Mouse (Mus musculus) cortical plate, adult 2 months (tissue): ENCODE measurements around the gene Gm13288. TPM values are rescaled to one million over a fixed set of nuclear protein-coding genes. Genes with fewer than 3 reads are reported as not detected.
"Not testable (repeated sequence)": the region's sequence is repeated elsewhere in the genome, so short reads cannot be mapped to it uniquely, and the experiment has no call there.

Source experiments
- H3K27ac ChIP-seq: fragments of 200-500 bp; 2 replicates; pipeline ENCODE4 v1.5.1; 2012; ENCODE audit warnings: low read length, control low read depth, inconsistent platforms; ENCODE audit not compliant: insufficient read depth
- H3K4me1 ChIP-seq: fragments of 200-500 bp; 2 replicates; pipeline ENCODE4 v1.6.1; 2011; ENCODE audit warnings: low read length; ENCODE audit not compliant: control insufficient read depth, insufficient read depth
- H3K4me3 ChIP-seq: fragments of 200-500 bp; 2 replicates; pipeline ENCODE4 v1.5.1; 2011; ENCODE audit warnings: mild to moderate bottlenecking, low read length, control low read depth; ENCODE audit not compliant: insufficient read depth
- CTCF ChIP-seq: fragments of 200-500 bp; IDR thresholded peaks from 2 replicates; pipeline ENCODE4 v1.5.1; 2011; ENCODE audit warnings: mild to moderate bottlenecking, control low read depth, low read length; ENCODE audit not compliant: insufficient read depth; ENCODE audit errors: extremely low read depth
- POLR2A ChIP-seq: fragments of 200-500 bp; IDR thresholded peaks from 2 replicates; pipeline ENCODE4 v1.6.1; 2011; ENCODE audit warnings: mild to moderate bottlenecking, low read length, control low read depth; ENCODE audit not compliant: insufficient read depth; ENCODE audit errors: extremely low read depth
- polyA plus RNA-seq: library from polyadenylated mRNA; depleted of rRNA; stranded (reverse); fragments of >200 nt; gene quantifications from 2 replicates; pipeline ENCODE4 v1.2.3, GENCODE M21; 2012; rRNA removed

The Gm13288 gene
- polyA plus RNA-seq, 1 experiment: not detected

DNA sequence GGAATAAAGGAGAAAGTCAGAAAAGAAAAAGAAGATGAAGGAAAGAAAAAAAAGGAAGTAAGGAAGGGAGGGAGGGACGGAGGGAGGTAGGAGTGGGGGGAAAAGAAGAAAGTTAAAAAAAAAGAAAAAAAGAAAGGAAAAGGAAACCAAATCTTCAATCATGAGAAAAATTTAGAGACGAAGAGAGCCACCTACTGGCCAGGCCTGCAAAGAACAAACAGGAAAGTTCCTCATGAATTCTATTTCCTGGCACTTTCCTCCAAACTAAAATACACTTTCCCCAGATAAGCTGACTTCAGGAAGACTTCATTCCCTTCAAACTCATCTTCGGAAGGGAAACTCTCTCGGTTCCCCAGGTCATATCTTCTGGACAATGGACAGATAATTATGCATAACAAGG, 25.2 kb downstream of the Gm13288 start:
- H3K27ac ChIP-seq: no peak overlapping the region
- H3K4me1 ChIP-seq: no peaks in the 10 kb centered on the region
- TF ChIP-seq POLR2A (no peak), CTCF (peak; percentile 29; the same call in 1 of the 2 replicates)
- H3K4me3 ChIP-seq: no peak overlapping the region

DNA sequence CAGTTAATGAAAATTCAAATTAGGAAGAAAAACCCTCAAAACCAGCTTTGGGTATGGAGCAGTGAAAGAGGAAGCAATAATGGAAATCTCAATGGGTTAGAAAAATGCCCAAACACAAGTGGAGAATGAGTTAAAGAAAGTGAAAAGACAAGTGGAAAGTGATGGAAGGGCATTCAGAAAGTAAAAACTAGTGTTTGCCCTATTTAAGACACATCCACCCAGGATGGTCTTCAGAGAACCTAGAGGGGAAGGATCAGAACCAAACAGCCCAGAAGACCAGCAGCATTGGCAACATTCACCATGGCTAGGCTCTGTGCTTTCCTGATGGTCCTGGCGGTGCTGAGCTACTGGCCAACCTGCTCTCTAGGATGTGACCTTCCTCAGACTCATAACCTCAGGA, 29.9 kb downstream of the Gm13288 start, which contains the start of gene Ifna5:
TSS of gene Ifna5 (plus strand) at position 301 of the 400 bp plus-strand sequence.
- H3K4me1 ChIP-seq: not testable (repeated sequence)

DNA sequence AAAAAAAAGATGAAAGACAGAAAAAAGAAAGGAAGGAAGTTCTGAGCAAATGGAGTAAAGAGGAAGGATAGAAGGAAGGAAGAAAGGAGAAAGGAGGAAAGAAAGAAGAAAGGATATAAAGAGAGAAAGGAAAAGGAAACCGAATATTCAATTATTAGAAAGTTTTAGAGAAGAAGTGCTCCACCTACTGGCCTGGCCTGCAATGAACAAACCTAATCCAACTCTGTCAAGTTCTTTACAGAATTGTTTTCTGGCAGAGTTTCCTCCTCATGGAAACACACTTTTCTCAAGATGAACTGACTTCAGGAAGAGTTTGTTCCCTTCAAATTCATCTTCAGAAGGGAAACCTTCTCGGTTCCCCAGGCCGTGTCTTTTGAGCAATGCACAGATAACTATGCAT, 33.5 kb downstream of the Gm13288 start:
- TF ChIP-seq POLR2A: no peak
- TF ChIP-seq CTCF: no peak
- Histone ChIP-seq H3K27ac (no peak overlapping the region), H3K4me1 (no peaks in the 10 kb centered on the region), H3K4me3 (no peak overlapping the region)

More for the DNA sequence above, 29.9 kb downstream of the Gm13288 start, which contains the start of gene Ifna5:
- not testable (repeated sequence) for H3K27ac ChIP-seq, H3K4me3 ChIP-seq

DNA sequence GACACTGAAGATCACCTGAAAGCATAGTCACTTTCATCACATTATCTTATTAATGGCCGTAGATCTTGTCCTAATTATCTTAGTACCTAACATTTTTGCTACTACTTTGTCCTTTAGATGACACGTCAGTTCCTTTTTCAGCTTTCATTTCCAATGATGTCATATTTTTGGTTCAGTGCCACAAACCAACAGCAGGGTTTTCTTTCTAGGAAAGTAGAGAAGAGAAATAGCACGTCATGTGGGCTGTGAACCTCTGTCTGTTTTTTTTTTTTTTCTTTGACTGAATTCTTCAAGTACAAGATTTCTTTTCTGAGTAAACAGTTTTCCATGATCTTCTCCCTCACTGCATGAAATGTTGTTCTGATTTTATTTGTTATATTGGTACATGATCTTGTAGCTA, 34.7 kb downstream of the Gm13288 start:
- Histone ChIP-seq H3K27ac (no peak overlapping the region), H3K4me1 (no peaks in the 10 kb centered on the region), H3K4me3 (no peak overlapping the region)
- TF ChIP-seq CTCF: no peak

DNA sequence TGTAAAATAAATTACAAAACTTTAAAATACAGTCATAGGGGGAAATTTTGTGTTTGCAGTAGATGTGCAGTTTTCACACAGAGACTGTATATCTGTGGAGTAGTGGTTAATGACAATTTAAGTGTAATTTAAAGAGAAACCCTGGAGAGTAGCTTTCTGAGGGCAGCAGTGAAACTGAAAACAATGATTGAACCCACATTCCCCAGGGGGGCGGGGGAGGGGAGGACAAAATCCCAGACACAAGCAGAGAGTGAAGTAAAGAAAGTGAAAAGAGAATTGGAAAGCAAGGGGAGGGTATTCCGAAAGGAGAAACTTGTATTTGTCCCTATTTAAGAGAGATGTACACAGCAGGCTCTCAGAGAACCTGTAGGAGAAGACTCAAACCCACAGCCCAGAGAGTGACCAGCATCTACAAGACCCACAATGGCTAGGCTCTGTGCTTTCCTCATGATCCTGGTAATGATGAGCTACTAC, 36.1 kb downstream of the Gm13288 start, which contains the start of gene Ifna4:
TSS of gene Ifna4 (plus strand) at position 424 of the 474 bp plus-strand sequence.
- Histone ChIP-seq H3K4me1 (no peaks in the 10 kb centered on the region), H3K4me3 (no peak within 1 kb of the TSS), H3K27ac (no peak within 1 kb of the TSS)
- no peak for TF ChIP-seq CTCF
- TF ChIP-seq POLR2A: no peak

DNA sequence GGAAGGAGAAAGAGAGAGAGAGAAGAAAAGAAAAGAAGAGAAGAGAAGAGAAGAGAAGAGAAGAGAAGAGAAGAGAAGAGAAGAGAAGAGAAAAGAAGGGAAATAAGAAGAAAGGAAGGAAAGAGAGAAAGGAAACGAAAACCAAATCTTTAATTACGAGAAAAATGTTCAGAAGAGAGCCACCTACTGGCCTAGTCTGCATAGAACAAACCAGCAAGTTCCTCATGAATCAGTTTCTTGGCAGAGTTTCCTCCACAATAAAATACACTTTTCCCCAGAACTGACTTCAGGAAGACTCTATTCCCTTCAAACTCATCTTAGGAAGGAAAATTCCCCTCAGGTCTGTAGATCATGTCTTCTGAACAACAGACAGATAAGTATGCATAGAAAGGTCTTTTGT, 40.0 kb downstream of the Gm13288 start:
- TF ChIP-seq POLR2A (no peak), CTCF (0 out of 2 replicates have a peak, but pooled peaks have one; percentile 5)
- H3K4me1 ChIP-seq: no peaks in the 10 kb centered on the region
- no peak overlapping the region for H3K4me3 ChIP-seq
- H3K27ac ChIP-seq: no peak overlapping the region

DNA sequence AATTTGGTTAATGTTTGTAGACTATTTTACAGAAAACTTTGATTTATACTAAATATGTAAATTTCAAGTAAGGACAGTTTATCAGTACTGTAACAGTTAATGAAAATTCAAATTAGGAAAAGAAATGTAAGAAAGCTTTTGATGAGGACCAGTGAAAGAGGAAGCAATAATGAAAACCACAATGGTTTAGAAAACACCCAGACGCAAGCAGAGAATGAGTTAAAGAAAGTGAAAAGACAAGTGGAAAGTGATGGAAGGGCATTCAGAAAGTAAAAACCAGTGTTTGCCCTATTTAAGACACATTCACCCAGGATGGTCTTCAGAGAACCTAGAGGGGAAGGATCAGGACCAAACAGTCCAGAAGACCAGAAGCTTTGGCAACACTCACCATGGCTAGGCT, 44.4 kb downstream of the Gm13288 start, which contains the start of gene Ifna1:
TSS of gene Ifna1 (plus strand) at position 390 of the 400 bp plus-strand sequence.
- no peak for TF ChIP-seq POLR2A
- no peaks in the 10 kb centered on the region for H3K4me1 ChIP-seq
- H3K4me3 ChIP-seq: no peak within 1 kb of the TSS
- H3K27ac ChIP-seq: no peak within 1 kb of the TSS

DNA sequence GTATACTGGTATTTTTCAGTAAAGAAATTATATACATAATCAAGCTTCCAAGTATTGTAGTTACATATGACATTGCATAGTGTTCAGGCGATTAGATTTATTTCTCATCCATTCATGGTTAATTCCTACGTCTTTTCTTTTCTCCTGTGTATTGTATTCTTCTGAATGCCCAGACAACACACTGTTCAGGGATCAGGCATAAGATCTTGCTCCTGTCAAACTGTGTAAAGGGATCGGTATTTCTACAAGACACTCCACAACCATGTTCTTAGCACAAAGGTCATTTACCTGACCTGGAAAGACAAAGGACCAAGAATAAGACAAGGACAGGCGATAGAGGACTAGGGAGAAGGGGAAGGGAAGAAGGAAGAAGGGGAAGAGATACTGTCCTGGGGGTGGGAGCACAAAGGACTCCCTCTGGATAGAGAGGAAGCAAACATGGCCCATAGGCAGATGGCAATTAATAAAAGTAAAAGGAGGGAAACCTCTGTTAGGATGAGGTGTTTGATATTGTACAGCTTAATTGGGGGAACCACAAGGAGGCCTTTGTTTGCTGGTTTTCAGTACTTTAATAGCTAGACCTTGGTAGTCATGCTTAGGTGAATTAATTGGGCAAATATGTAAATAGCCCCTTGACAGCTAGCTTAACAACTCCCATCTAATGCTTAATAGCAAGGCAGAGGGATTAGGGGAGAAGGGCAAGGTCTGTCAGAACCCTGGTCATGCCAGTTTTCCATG, 45.9 kb downstream of the Gm13288 start:
- no peak overlapping the region for H3K27ac ChIP-seq
- H3K4me1 ChIP-seq: no peaks in the 10 kb centered on the region
- no peak overlapping the region for H3K4me3 ChIP-seq
- TF ChIP-seq CTCF (no peak), POLR2A (no peak)

Other genes starting within 250 kb of the Gm13288 start
- not detected in 2 replicates for gene Ifna15, start 247.3 kb upstream of the Gm13288 start, polyA plus RNA-seq
- not detected in 2 replicates for gene Ifna14, start 233.7 kb upstream of the Gm13288 start, polyA plus RNA-seq
- gene Ifna9, start 213.1 kb upstream of the Gm13288 start, polyA plus RNA-seq: not detected in 2 replicates
- not detected in 2 replicates for gene Ifna12, start 202.2 kb upstream of the Gm13288 start, polyA plus RNA-seq
- not detected in 2 replicates for gene C87499, start 171.1 kb upstream of the Gm13288 start, polyA plus RNA-seq
- not detected in 2 replicates for gene Ifna13, start 161.1 kb upstream of the Gm13288 start, polyA plus RNA-seq
- not detected in 2 replicates for gene Ifna16, start 128.6 kb upstream of the Gm13288 start, polyA plus RNA-seq
- not detected in 2 replicates for gene Ifna2, start 121.6 kb upstream of the Gm13288 start, polyA plus RNA-seq
- gene Ifnab, start 114.2 kb upstream of the Gm13288 start, polyA plus RNA-seq: not detected in 2 replicates
- gene Gm26566, start 83.7 kb upstream of the Gm13288 start, polyA plus RNA-seq: 0.61 and 1.2 TPM in 2 replicates
- 38.5 and 40.5 TPM in 2 replicates for gene Klhl9, start 83.1 kb upstream of the Gm13288 start, polyA plus RNA-seq
- gene Gm13271, start 50.7 kb upstream of the Gm13288 start, polyA plus RNA-seq: not detected in 2 replicates
- gene Gm13283, start 45.4 kb upstream of the Gm13288 start, polyA plus RNA-seq: not detected in 2 replicates
- gene Gm13290, start 31.7 kb upstream of the Gm13288 start, polyA plus RNA-seq: not detected in 2 replicates
- gene Gm13289, start 28.6 kb upstream of the Gm13288 start, polyA plus RNA-seq: not detected in 2 replicates
- not detected in 2 replicates for gene Gm13272, start 25.7 kb upstream of the Gm13288 start, polyA plus RNA-seq
- not detected in 2 replicates for gene Ifnz, start 23.4 kb upstream of the Gm13288 start, polyA plus RNA-seq
- gene Gm13276, start 19.8 kb upstream of the Gm13288 start, polyA plus RNA-seq: not detected in 2 replicates
- gene Gm13277, start 16.9 kb upstream of the Gm13288 start, polyA plus RNA-seq: not detected in 2 replicates
- gene Gm13278, start 14.0 kb upstream of the Gm13288 start, polyA plus RNA-seq: not detected in 2 replicates
- not detected in 2 replicates for gene Gm13275, start 11.0 kb upstream of the Gm13288 start, polyA plus RNA-seq
- not detected in 2 replicates for gene Gm13279, start 8.1 kb upstream of the Gm13288 start, polyA plus RNA-seq
- gene Gm13285, start 5.9 kb upstream of the Gm13288 start, polyA plus RNA-seq: not detected in 2 replicates
- gene Gm13287, start 2.3 kb upstream of the Gm13288 start, polyA plus RNA-seq: not detected in 2 replicates
- not detected in 2 replicates for gene Ifna7, start 10.7 kb downstream of the Gm13288 start, polyA plus RNA-seq
- not detected in 2 replicates for gene Ifna11, start 14.4 kb downstream of the Gm13288 start, polyA plus RNA-seq
- not detected in 2 replicates for gene Ifna6, start 21.9 kb downstream of the Gm13288 start, polyA plus RNA-seq
- gene Ifna5, start 30.0 kb downstream of the Gm13288 start, polyA plus RNA-seq: not detected in 2 replicates
- not detected in 2 replicates for gene Ifna4, start 36.3 kb downstream of the Gm13288 start, polyA plus RNA-seq
- not detected in 2 replicates for gene Ifna1, start 44.6 kb downstream of the Gm13288 start, polyA plus RNA-seq
- gene Ifne, start 74.7 kb downstream of the Gm13288 start, polyA plus RNA-seq: not detected in 2 replicates